Comparison of ENCODE assay signal across 25 mouse cellular contexts in the genomic region with DNA sequence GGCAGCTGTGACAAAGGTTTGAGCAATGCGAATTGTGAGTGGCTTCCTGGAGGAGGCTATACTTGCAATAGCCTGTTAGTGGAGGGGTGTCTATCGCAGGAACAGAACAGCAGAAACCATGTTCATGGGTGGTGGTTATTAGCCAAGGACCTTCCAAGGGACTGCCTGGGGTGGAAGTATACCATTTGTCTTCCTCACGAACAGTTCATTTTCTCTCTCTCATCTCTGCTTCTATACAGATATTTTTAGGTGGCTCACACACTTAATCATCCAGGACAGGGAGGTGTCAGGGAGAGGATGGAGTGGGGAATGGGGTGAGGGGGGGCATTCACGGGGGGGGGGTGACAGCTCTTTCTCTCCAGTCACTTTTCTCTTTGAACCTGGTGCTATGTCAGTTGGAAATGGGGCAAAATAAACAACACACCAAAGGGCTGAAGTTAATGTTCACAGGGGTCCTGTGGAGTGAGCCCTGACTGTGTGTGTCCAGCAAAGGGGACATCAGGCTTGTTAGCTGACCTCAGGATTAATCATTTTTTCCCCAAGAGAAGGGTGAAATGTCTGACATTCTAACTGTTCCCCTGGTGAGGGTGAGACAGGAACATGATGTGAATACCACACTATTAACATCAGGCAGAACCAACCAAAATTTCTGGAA.
DNase-seq lines count a peak whose midpoint lies in the region; ATAC-seq lines count a peak whose summit lies in the region.
"Had no signal": no experiment of that assay in that cellular context is flagged by ENCODE, and none has a peak within 500 bp of the region (broad histone marks: within the 10 kb centered on the region; RNA-seq: fewer than 3 reads in every experiment).

No protein-coding gene starts in this region.

- H3K27me3 ChIP-seq in forebrain, embryonic 16.5 days (replicated peaks; ENCODE audit: control insufficient read depth, insufficient read depth, low read length) = no peaks in the 10 kb centered on the region
- no peaks in the 10 kb centered on the region for H3K27me3 ChIP-seq in forebrain, embryonic 10.5 days (ENCODE audit: poor library complexity, severe bottlenecking)
- H3K27me3 ChIP-seq in hindbrain, embryonic 13.5 days = no peaks in the 10 kb centered on the region
- H3K27me3 ChIP-seq in hindbrain, embryonic 14.5 days (ENCODE audit: control insufficient read depth, insufficient read depth, low read length) = no peaks in the 10 kb centered on the region
- no peaks in the 10 kb centered on the region for H3K27me3 ChIP-seq in lung, embryonic 15.5 days
- H3K27me3 ChIP-seq: embryonic facial prominence, embryonic 12.5 days; embryonic facial prominence, embryonic 15.5 days; heart, embryonic 13.5 days had no signal

- no peak overlapping the region for H3K4me3 ChIP-seq in forebrain, embryonic 16.5 days (replicated peaks; ENCODE audit: low read length)
- H3K4me3 ChIP-seq in forebrain, embryonic 10.5 days = no peak overlapping the region
- no peak overlapping the region for H3K4me3 ChIP-seq in hindbrain, embryonic 13.5 days
- H3K4me3 ChIP-seq in hindbrain, embryonic 14.5 days (replicated peaks; ENCODE audit: low read length) = no peak overlapping the region
- no peak overlapping the region for H3K4me3 ChIP-seq in lung, embryonic 15.5 days
- H3K4me3 ChIP-seq: embryonic facial prominence, embryonic 12.5 days; embryonic facial prominence, embryonic 15.5 days; gastrocnemius, adult 2 months; heart, embryonic 10.5 days; heart, embryonic 13.5 days had no signal

- no peak for ATAC-seq in forebrain, embryonic 16.5 days
- no peak for ATAC-seq in hindbrain, embryonic 13.5 days (ENCODE audit: low FRiP score)
- no peak for ATAC-seq in hindbrain, embryonic 14.5 days (ENCODE audit: low FRiP score)
- ATAC-seq in lung, embryonic 15.5 days (ENCODE audit: borderline replicate concordance, extremely low read depth, low FRiP score, low TSS enrichment) = peak; percentile 72; the same call in 1 of the 2 replicates
- ATAC-seq: CD4-positive, CD25-positive, alpha-beta regulatory T cell, adult 4 months had no signal

- no peak overlapping the region for H3K9ac ChIP-seq in forebrain, embryonic 16.5 days (replicated peaks; ENCODE audit: low read depth, low read length)
- no peak overlapping the region for H3K9ac ChIP-seq in hindbrain, embryonic 13.5 days
- H3K9ac ChIP-seq in hindbrain, embryonic 14.5 days = no peak overlapping the region
- H3K9ac ChIP-seq in lung, embryonic 15.5 days = no peak overlapping the region
- H3K9ac ChIP-seq: embryonic facial prominence, embryonic 12.5 days; embryonic facial prominence, embryonic 15.5 days; forebrain, postnatal 0 days; heart, embryonic 13.5 days had no signal

- peaks cover 47% of the 10 kb centered on the region for H3K4me1 ChIP-seq in forebrain, embryonic 16.5 days (replicated peaks; ENCODE audit: control insufficient read depth, insufficient read depth, low read length)
- no peaks in the 10 kb centered on the region for H3K4me1 ChIP-seq in forebrain, embryonic 10.5 days
- H3K4me1 ChIP-seq in hindbrain, embryonic 13.5 days (replicated peaks) = peaks cover 25% of the 10 kb centered on the region
- H3K4me1 ChIP-seq in hindbrain, embryonic 14.5 days (replicated peaks; ENCODE audit: control insufficient read depth, insufficient read depth, low read length) = peaks cover 13% of the 10 kb centered on the region
- 0 out of 2 replicates have a peak, but pooled peaks cover 7% of the 10 kb centered on the region for H3K4me1 ChIP-seq in lung, embryonic 15.5 days
- H3K4me1 ChIP-seq: heart, embryonic 10.5 days; heart, embryonic 13.5 days had no signal

- H3K9me3 ChIP-seq in forebrain, embryonic 16.5 days (ENCODE audit: control insufficient read depth, low read length) = no peaks in the 10 kb centered on the region
- H3K9me3 ChIP-seq in forebrain, embryonic 10.5 days = no peaks in the 10 kb centered on the region
- no peaks in the 10 kb centered on the region for H3K9me3 ChIP-seq in hindbrain, embryonic 13.5 days
- H3K9me3 ChIP-seq in hindbrain, embryonic 14.5 days (ENCODE audit: control insufficient read depth, low read length) = no peaks in the 10 kb centered on the region
- H3K9me3 ChIP-seq in lung, embryonic 15.5 days = no peaks in the 10 kb centered on the region
- H3K9me3 ChIP-seq: embryonic facial prominence, embryonic 12.5 days; embryonic facial prominence, embryonic 15.5 days; heart, embryonic 10.5 days; heart, embryonic 13.5 days had no signal

- 67% methylated on average over 4 of the region's 4 CpGs for WGBS in forebrain, embryonic 16.5 days
- WGBS in forebrain, embryonic 10.5 days = 78% methylated on average over 4 of the region's 4 CpGs
- WGBS in hindbrain, embryonic 13.5 days = 66% methylated on average over 4 of the region's 4 CpGs
- WGBS in hindbrain, embryonic 14.5 days = 66% methylated on average over 4 of the region's 4 CpGs
- WGBS in lung, embryonic 15.5 days = 38% methylated on average over 4 of the region's 4 CpGs

- H3K36me3 ChIP-seq in forebrain, embryonic 16.5 days (ENCODE audit: control insufficient read depth, insufficient read depth) = no peaks in the 10 kb centered on the region
- H3K36me3 ChIP-seq in forebrain, embryonic 10.5 days (replicated peaks) = no peaks in the 10 kb centered on the region
- no peaks in the 10 kb centered on the region for H3K36me3 ChIP-seq in hindbrain, embryonic 13.5 days
- no peaks in the 10 kb centered on the region for H3K36me3 ChIP-seq in hindbrain, embryonic 14.5 days (replicated peaks; ENCODE audit: control insufficient read depth, insufficient read depth)
- no peaks in the 10 kb centered on the region for H3K36me3 ChIP-seq in lung, embryonic 15.5 days
- H3K36me3 ChIP-seq: embryonic facial prominence, embryonic 12.5 days; embryonic facial prominence, embryonic 15.5 days; heart, embryonic 10.5 days; heart, embryonic 13.5 days had no signal

- DNase-seq in forebrain, embryonic 10.5 days (ENCODE audit: extremely low spot score, low spot score) = no peak
- no peak for DNase-seq in hindbrain, embryonic 14.5 days (ENCODE audit: low spot score)
- no peak for DNase-seq in lung, postnatal 25 days (ENCODE audit: low spot score)
- peak; percentile 15 for DNase-seq in lung, postnatal 10 days
- no peak for DNase-seq in lung, adult 18-20 months
- DNase-seq: adrenal gland, adult 2 months; adrenal gland, postnatal 14 days; cerebellum, adult 11 months; cerebellum, adult 2 months; cerebellum, adult 9-11 months; cerebellum, postnatal 25 days; gastrocnemius, adult 2 months; gastrocnemius, postnatal 14 days; heart, adult 18-20 months; heart, postnatal 14 days; heart, postnatal 4 days had no signal

- H3K4me2 ChIP-seq in forebrain, embryonic 16.5 days (ENCODE audit: low read length) = no peak overlapping the region
- H3K4me2 ChIP-seq in hindbrain, embryonic 13.5 days = no peak overlapping the region
- no peak overlapping the region for H3K4me2 ChIP-seq in hindbrain, embryonic 14.5 days (replicated peaks)
- H3K4me2 ChIP-seq in lung, embryonic 15.5 days = no peak overlapping the region
- H3K4me2 ChIP-seq: embryonic facial prominence, embryonic 12.5 days; embryonic facial prominence, embryonic 15.5 days; heart, embryonic 13.5 days had no signal

- H3K27ac ChIP-seq in forebrain, embryonic 16.5 days (ENCODE audit: low read length) = peak overlapping the region; percentile 37
- no peak overlapping the region for H3K27ac ChIP-seq in forebrain, embryonic 10.5 days
- H3K27ac ChIP-seq in hindbrain, embryonic 13.5 days = peak overlapping the region; percentile 30; the same call in 1 of the 2 replicates
- no peak overlapping the region; the same call in 1 of the 2 replicates for H3K27ac ChIP-seq in hindbrain, embryonic 14.5 days
- peak overlapping the region; percentile 61 for H3K27ac ChIP-seq in lung, embryonic 15.5 days
- H3K27ac ChIP-seq: embryonic facial prominence, embryonic 12.5 days; embryonic facial prominence, embryonic 15.5 days; gastrocnemius, adult 2 months; heart, embryonic 10.5 days; heart, embryonic 13.5 days had no signal

Comparison
In these comparisons a context has a peak if more than half of its experiments do, and no peak if none do; other contexts are left out.
1. H3K27ac ChIP-seq: peak in forebrain, embryonic 16.5 days (single experiment), hindbrain, embryonic 13.5 days (single experiment) and lung, embryonic 15.5 days (single experiment); none in forebrain, embryonic 10.5 days (single experiment) and hindbrain, embryonic 14.5 days (single experiment).